Mouse (Mus musculus): Measurements from ENCODE around the gene Xdh. TPM values are rescaled to one million over a fixed set of nuclear protein-coding genes. Genes with fewer than 3 reads are reported as not detected.

Xdh gene
- total and polyA plus RNA-seq, 3 experiments, result 2.0 to 14.5 TPM; not detected in 1

DNA sequence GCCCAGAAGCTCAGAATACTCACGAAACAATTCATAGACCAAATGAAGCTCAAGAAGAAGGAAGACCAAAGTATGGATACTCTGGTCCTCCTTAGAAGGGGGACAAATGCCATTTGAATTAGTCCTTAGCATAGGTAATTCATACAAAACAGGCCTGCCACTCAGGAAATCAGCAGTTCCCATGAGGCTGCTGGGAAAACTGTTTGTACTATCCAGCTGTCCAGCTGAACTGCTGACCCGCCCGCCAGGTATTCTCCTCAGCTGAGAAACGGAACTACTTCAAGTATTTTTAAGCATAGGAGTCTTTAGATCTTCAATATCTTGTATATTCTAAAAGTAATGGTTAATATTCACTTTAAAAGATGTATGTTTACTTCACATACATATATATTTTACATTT is 10.7 kb upstream of the Xdh start:
- H3K27ac ChIP-seq (ENCODE audit: control insufficient read depth, low read depth, low read length), result no peak overlapping the region
- H3K4me3 ChIP-seq (ENCODE audit: control insufficient read depth in 1 of 2, insufficient read depth in 1 of 2, low read depth in 2 of 2, low read length in 2 of 2), result no peak overlapping the region
- H3K9ac ChIP-seq (ENCODE audit: control insufficient read depth, low read depth, low read length, poor library complexity, severe bottlenecking), result no peak overlapping the region

DNA sequence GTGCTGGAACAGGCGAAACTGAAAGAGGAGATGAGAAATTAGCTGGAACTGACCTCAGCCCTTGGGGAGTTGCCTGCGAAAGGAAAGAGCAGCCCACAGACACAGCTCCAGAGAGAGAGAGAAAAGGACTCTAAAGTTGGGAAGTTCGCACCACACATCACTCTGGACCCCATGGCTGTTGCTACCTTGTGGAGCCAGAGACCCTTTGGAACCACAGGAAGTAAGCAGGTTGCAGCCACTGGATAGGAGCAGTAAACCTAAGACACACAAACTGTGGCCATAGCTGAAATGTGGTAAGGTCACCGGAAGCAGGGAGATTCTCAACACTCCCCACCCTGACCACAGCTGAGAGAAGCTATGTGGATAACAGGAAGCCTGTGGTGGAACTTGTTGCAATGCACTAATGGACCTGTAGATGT is 2.1 kb upstream of the Xdh start:
- Histone ChIP-seq H3K4me3 (ENCODE audit: control insufficient read depth in 1 of 2, insufficient read depth in 1 of 2, low read depth in 2 of 2, low read length in 2 of 2) (no peak overlapping the region), H3K9me3 (replicated peaks; ENCODE audit: insufficient read depth, low read length) (no peaks in the 10 kb centered on the region), H3K4me1 (ENCODE audit: control insufficient read depth in 1 of 2, insufficient read depth in 2 of 2, low read length in 2 of 2) (no peaks in the 10 kb centered on the region), H3K36me3 (ENCODE audit: control insufficient read depth in 1 of 2, insufficient read depth in 2 of 2, low read length in 2 of 2) (no peaks in the 10 kb centered on the region), H3K79me2 (ENCODE audit: control insufficient read depth, insufficient read depth, low read length, poor library complexity) (no peaks in the 10 kb centered on the region), H3K9ac (ENCODE audit: control insufficient read depth, low read depth, low read length, poor library complexity, severe bottlenecking) (no peak overlapping the region), H3K27ac (ENCODE audit: control insufficient read depth, low read depth, low read length) (no peak overlapping the region), H3K27me3 (ENCODE audit: control insufficient read depth in 1 of 2, insufficient read depth in 2 of 2, low read length in 2 of 2) (no peaks in the 10 kb centered on the region; a peak in 1 of 4 replicates)
- no peak for DNase-seq (ENCODE audit: low read depth, low spot score)
- TF ChIP-seq E2F4 (IDR thresholded peaks at IDR 0.05; ENCODE audit: borderline replicate concordance, low read depth, low read length) (no peak), ELF1 (IDR thresholded peaks at IDR 0.05; ENCODE audit: low read depth, low read length) (no peak), TBP (IDR thresholded peaks at IDR 0.05; ENCODE audit: low read depth, low read length) (no peak), MYC (IDR thresholded peaks at IDR 0.05; ENCODE audit: low read depth, low read length) (no peak), RAD21 (IDR thresholded peaks at IDR 0.05; ENCODE audit: low read depth, low read length) (no peak), POLR2AphosphoS2 (IDR thresholded peaks at IDR 0.05; ENCODE audit: low read length) (no peak), EP300 (IDR thresholded peaks at IDR 0.05; ENCODE audit: low read depth in 1 of 2, low read length in 2 of 2) (no peak), CHD1 (IDR thresholded peaks at IDR 0.05; ENCODE audit: low read depth, low read length) (no peak), JUND (IDR thresholded peaks at IDR 0.05; ENCODE audit: low read depth, low read length) (no peak), MAFK (IDR thresholded peaks at IDR 0.05; ENCODE audit: borderline replicate concordance, low read depth, low read length) (no peak), GATA1 (IDR thresholded peaks at IDR 0.05; ENCODE audit: low read depth, low read length) (no peak), UBTF (IDR thresholded peaks at IDR 0.05; ENCODE audit: borderline replicate concordance, insufficient read depth, low read depth, low read length) (no peak), CTCF (IDR thresholded peaks at IDR 0.05 in 2 of 3, conservative IDR thresholded peaks at IDR 0.05 in 1 of 3; ENCODE audit: control insufficient read depth in 1 of 3, insufficient read depth in 1 of 3, low read depth in 2 of 3, low read length in 3 of 3, poor library complexity in 1 of 3, severe bottlenecking in 1 of 3) (no peak)

More for the DNA sequence above, 10.7 kb upstream of the Xdh start:
- Histone ChIP-seq H3K36me3 (ENCODE audit: control insufficient read depth in 1 of 2, insufficient read depth in 2 of 2, low read length in 2 of 2) (no peaks in the 10 kb centered on the region), H3K4me1 (ENCODE audit: control insufficient read depth in 1 of 2, insufficient read depth in 2 of 2, low read length in 2 of 2) (no peaks in the 10 kb centered on the region), H3K79me2 (ENCODE audit: control insufficient read depth, insufficient read depth, low read length, poor library complexity) (no peaks in the 10 kb centered on the region), H3K9me3 (replicated peaks; ENCODE audit: insufficient read depth, low read length) (no peaks in the 10 kb centered on the region), H3K27me3 (ENCODE audit: control insufficient read depth in 1 of 2, insufficient read depth in 2 of 2, low read length in 2 of 2) (peaks cover 5 to 6% of the 10 kb centered on the region in 2 experiments; a peak in 3 of 4 replicates)
- TF ChIP-seq NELFE (IDR thresholded peaks at IDR 0.05; ENCODE audit: low read depth, low read length) (no peak), MYC (IDR thresholded peaks at IDR 0.05; ENCODE audit: low read depth, low read length) (no peak), HCFC1 (IDR thresholded peaks at IDR 0.05; ENCODE audit: low read depth, low read length) (no peak), TAL1 (IDR thresholded peaks at IDR 0.05; ENCODE audit: low read length) (no peak), ZMIZ1 (IDR thresholded peaks at IDR 0.05; ENCODE audit: low read depth, low read length) (no peak), MAZ (IDR thresholded peaks at IDR 0.05; ENCODE audit: low read depth, low read length) (no peak), E2F4 (IDR thresholded peaks at IDR 0.05; ENCODE audit: borderline replicate concordance, low read depth, low read length) (no peak), GATA1 (IDR thresholded peaks at IDR 0.05; ENCODE audit: low read depth, low read length) (no peak)
- DNase-seq (ENCODE audit: low read depth, low spot score), result no peak
